Mouse (Mus musculus): ENCODE measurements at regions not wholly inside any gene's neighbourhood (a gene's known extent, or its start where the extent isn't known, plus 50 kb on each side); places are given as distances from the start of the nearest gene placed in this dataset.

DNA sequence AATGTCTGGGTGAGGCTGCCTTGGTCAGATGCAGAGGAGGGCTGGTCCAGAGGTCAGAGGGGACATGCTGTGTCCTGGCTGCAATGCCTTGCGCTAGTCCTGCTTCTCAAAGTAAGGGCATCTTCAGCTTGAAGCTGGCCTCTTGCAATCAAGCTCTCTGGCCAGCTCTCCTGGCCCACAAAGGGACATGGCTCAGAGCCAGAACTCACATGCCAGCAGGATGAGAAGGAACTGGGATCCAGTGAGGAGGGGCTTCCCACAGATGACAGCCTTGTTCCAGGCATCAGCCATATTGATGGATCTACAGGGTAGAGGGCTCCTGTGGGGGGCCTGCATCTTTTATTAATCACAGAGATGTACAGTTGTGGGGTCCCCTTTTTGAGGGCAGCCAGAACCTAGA is 445.1 kb upstream of the Mgmt start:
- TF ChIP-seq TAL1 (IDR thresholded peaks at IDR 0.05; ENCODE audit: low read length): no peak
- TF ChIP-seq GATA1 (IDR thresholded peaks at IDR 0.05; ENCODE audit: low read length): no peak
